In the genomic region with DNA sequence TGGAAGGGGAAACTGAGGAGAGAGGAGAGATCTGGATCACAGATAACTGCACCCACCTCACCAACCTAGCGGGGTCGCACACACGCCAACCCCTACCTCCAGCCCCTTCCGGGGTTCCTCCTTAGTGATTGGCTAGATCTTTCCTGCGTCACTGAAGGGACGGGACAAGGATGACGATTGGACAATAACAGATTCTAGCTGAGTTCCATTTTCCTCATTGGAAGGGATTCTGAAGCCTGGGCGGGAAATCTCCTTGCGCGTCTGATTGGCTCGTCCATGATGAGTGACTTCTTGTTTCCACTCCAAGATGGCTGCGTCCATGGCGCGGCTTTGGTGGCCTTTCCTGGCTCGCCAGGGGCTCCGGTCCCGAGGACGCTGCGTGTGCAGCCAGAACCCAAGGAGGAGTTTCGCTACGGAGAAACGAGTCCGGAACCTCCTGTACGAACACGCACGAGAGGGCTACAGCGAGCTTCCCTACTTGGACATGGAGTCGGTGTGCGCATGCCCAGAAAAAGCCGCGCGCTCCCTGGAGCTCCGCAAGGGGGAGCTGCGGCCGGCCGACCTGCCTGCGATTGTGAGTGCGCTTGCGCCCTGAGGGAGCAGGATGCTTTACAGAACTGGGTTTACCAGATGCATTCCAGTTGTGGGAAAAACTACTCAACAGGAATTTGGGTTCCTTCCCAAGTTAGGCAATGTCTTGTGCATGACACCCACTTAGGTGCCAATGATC, we compare ENCODE assay signal across 8 mouse cellular contexts. TPM values are rescaled to one million over a fixed set of nuclear protein-coding genes. Genes with fewer than 3 reads are reported as not detected.
DNase-seq lines count a peak whose midpoint lies in the region; ATAC-seq and TF ChIP-seq lines count a peak whose summit lies in the region.

A gene (minus strand): TSS at position 112 of the 730 bp plus-strand sequence.
A gene (plus strand): TSS at position 284 of the 730 bp plus-strand sequence.

- peak; percentile 23 for TF ChIP-seq RAD21 in MEL (IDR thresholded peaks at IDR 0.05; ENCODE audit: low read depth, low read length)

- H3K27me3 ChIP-seq in MEL (ENCODE audit: control insufficient read depth in 1 of 2, insufficient read depth in 2 of 2, low read length in 2 of 2) = no peaks in the 10 kb centered on the region
- H3K27me3 ChIP-seq in cerebellum, adult 2 months (ENCODE audit: control insufficient read depth, insufficient read depth, low read length) = no peaks in the 10 kb centered on the region
- no peaks in the 10 kb centered on the region for H3K27me3 ChIP-seq in forebrain, postnatal 0 days (ENCODE audit: insufficient read depth, low read length)
- no peaks in the 10 kb centered on the region for H3K27me3 ChIP-seq in lung, embryonic 15.5 days

- TF ChIP-seq EP300 in MEL (IDR thresholded peaks at IDR 0.05; ENCODE audit: low read depth in 1 of 2, low read length in 2 of 2) = no peak

- H3K9ac ChIP-seq in MEL (ENCODE audit: control insufficient read depth, low read depth, low read length, poor library complexity, severe bottlenecking) = peak within 1 kb of the TSS; percentile 89
- peak within 1 kb of the TSS; percentile 72 for H3K9ac ChIP-seq in forebrain, postnatal 0 days
- H3K9ac ChIP-seq in lung, embryonic 15.5 days = peak within 1 kb of the TSS; percentile 82

- whole genome bisulfite sequencing in cerebellum, adult 2 months = under 1% methylated on average over 39 of the region's 39 CpGs
- 1% methylated on average over 39 of the region's 39 CpGs for WGBS in forebrain, postnatal 0 days
- under 1% methylated on average over 39 of the region's 39 CpGs for WGBS in lung, embryonic 15.5 days

- peaks cover 5% of the 10 kb centered on the region; the same call in 1 of the 2 replicates for H3K79me2 ChIP-seq in MEL (ENCODE audit: control insufficient read depth, insufficient read depth, low read length, poor library complexity)

- H3K27ac ChIP-seq in MEL (ENCODE audit: control insufficient read depth, low read depth, low read length) = peak within 1 kb of the TSS; percentile 82
- peak within 1 kb of the TSS; percentile 76 for H3K27ac ChIP-seq in cerebellum, adult 2 months (ENCODE audit: insufficient read depth, low read length)
- peak within 1 kb of the TSS; percentile 82 for H3K27ac ChIP-seq in forebrain, postnatal 0 days (ENCODE audit: low read depth, low read length)
- H3K27ac ChIP-seq in lung, embryonic 15.5 days = peak within 1 kb of the TSS; percentile 92

- H3K4me1 ChIP-seq in MEL (ENCODE audit: control insufficient read depth in 1 of 2, insufficient read depth in 2 of 2, low read length in 2 of 2) = peaks cover 0 to 4% of the 10 kb centered on the region in 2 experiments; a peak in 1 of 4 replicates
- H3K4me1 ChIP-seq in cerebellum, adult 2 months (ENCODE audit: control insufficient read depth, insufficient read depth, low read length) = peaks cover 11% of the 10 kb centered on the region
- H3K4me1 ChIP-seq in forebrain, postnatal 0 days (ENCODE audit: insufficient read depth) = peaks cover 8% of the 10 kb centered on the region
- H3K4me1 ChIP-seq in lung, embryonic 15.5 days = peaks cover 17% of the 10 kb centered on the region

- peak; percentile 99 for DNase-seq in MEL (ENCODE audit: low read depth, low spot score)
- DNase-seq in cerebellum, adult 2 months = peak; percentile 98
- peak; percentile 99 for DNase-seq in forebrain, postnatal 0 days
- DNase-seq in heart, postnatal 4 days = peak; percentile 95
- DNase-seq in layer of hippocampus, adult 8-10 months (ENCODE audit: low spot score in 2 of 2) = peak; percentile 98
- peak; percentile 93 for DNase-seq in ovary, adult 18-20 months (ENCODE audit: low spot score)
- DNase-seq in thymus, postnatal 0 days (ENCODE audit: low spot score) = peak; percentile 98

- ATAC-seq in forebrain, postnatal 0 days = peak; percentile 99
- peak; percentile 98 for ATAC-seq in lung, embryonic 15.5 days (ENCODE audit: borderline replicate concordance, extremely low read depth, low FRiP score, low TSS enrichment)

- peak within 1 kb of the TSS; percentile 87 for H3K4me2 ChIP-seq in forebrain, postnatal 0 days (ENCODE audit: low read depth)
- H3K4me2 ChIP-seq in lung, embryonic 15.5 days = peak within 1 kb of the TSS; percentile 77

- peak; percentile 68 to 90 (median 80) for TF ChIP-seq CTCF in MEL (IDR thresholded peaks at IDR 0.05 in 2 of 3, conservative IDR thresholded peaks at IDR 0.05 in 1 of 3; ENCODE audit: control insufficient read depth in 1 of 3, insufficient read depth in 1 of 3, low read depth in 2 of 3, low read length in 3 of 3, poor library complexity in 1 of 3, severe bottlenecking in 1 of 3)
- TF ChIP-seq CTCF in cerebellum, adult 2 months (IDR thresholded peaks at IDR 0.05; ENCODE audit: borderline replicate concordance, insufficient read depth, low read depth, low read length) = peak; percentile 76
- peak; percentile 89 for TF ChIP-seq CTCF in forebrain, postnatal 0 days (IDR thresholded peaks at IDR 0.05; ENCODE audit: low read depth)

- peak; percentile 73 to 96 for TF ChIP-seq POLR2A in MEL (IDR thresholded peaks at IDR 0.05; ENCODE audit: control insufficient read depth in 1 of 2, insufficient read depth in 1 of 2, low read depth in 1 of 2, low read length in 2 of 2, poor library complexity in 1 of 2)
- TF ChIP-seq POLR2A in cerebellum, adult 2 months (IDR thresholded peaks at IDR 0.05; ENCODE audit: borderline replicate concordance, insufficient read depth, low read length) = peak; percentile 98

- peak within 1 kb of the TSS; percentile 69 to 86 for H3K4me3 ChIP-seq in MEL (ENCODE audit: control insufficient read depth in 1 of 2, insufficient read depth in 1 of 2, low read depth in 2 of 2, low read length in 2 of 2)
- peak within 1 kb of the TSS; percentile 91 for H3K4me3 ChIP-seq in cerebellum, adult 2 months (replicated peaks; ENCODE audit: insufficient read depth, low read depth, low read length)
- H3K4me3 ChIP-seq in forebrain, postnatal 0 days (ENCODE audit: low read depth, low read length) = peak within 1 kb of the TSS; percentile 61
- peak within 1 kb of the TSS; percentile 79 for H3K4me3 ChIP-seq in lung, embryonic 15.5 days

- H3K9me3 ChIP-seq in MEL (replicated peaks; ENCODE audit: insufficient read depth, low read length) = no peaks in the 10 kb centered on the region
- no peaks in the 10 kb centered on the region for H3K9me3 ChIP-seq in forebrain, postnatal 0 days (ENCODE audit: low read length)
- H3K9me3 ChIP-seq in lung, embryonic 15.5 days = no peaks in the 10 kb centered on the region

- no peaks in the 10 kb centered on the region for H3K36me3 ChIP-seq in MEL (ENCODE audit: control insufficient read depth in 1 of 2, insufficient read depth in 2 of 2, low read length in 2 of 2)
- H3K36me3 ChIP-seq in forebrain, postnatal 0 days (ENCODE audit: insufficient read depth) = no peaks in the 10 kb centered on the region; the same call in none of the 2 replicates
- peaks cover 35% of the 10 kb centered on the region for H3K36me3 ChIP-seq in lung, embryonic 15.5 days

TF ChIP-seq in MEL, 35 proteins besides CTCF, POLR2A, EP300 and RAD21 (continues in another document):
- TF ChIP-seq USF2 (IDR thresholded peaks at IDR 0.05; ENCODE audit: borderline replicate concordance in 1 of 2, insufficient read depth in 1 of 2, low read depth in 1 of 2, low read length in 2 of 2) (no peak), E2F4 (IDR thresholded peaks at IDR 0.05; ENCODE audit: borderline replicate concordance, low read depth, low read length) (peak; percentile 95), RCOR1 (IDR thresholded peaks at IDR 0.05; ENCODE audit: low read depth, low read length) (no peak), MAZ (IDR thresholded peaks at IDR 0.05; ENCODE audit: low read depth, low read length) (no peak), TBP (IDR thresholded peaks at IDR 0.05; ENCODE audit: low read depth, low read length) (peak; percentile 74), ZC3H11A (IDR thresholded peaks at IDR 0.05; ENCODE audit: low read depth, low read length) (no peak), SIN3A (IDR thresholded peaks at IDR 0.05; ENCODE audit: low read length) (peak; percentile 57; the same call in 1 of the 2 replicates), NELFE (IDR thresholded peaks at IDR 0.05; ENCODE audit: low read depth, low read length) (peak; percentile 90), MYB (IDR thresholded peaks at IDR 0.05; ENCODE audit: low read depth, low read length) (no peak), MYC (IDR thresholded peaks at IDR 0.05; ENCODE audit: low read depth, low read length) (peak; percentile 73; the same call in 1 of the 2 replicates), POLR2AphosphoS2 (IDR thresholded peaks at IDR 0.05; ENCODE audit: low read length) (peak; percentile 81), CHD2 (IDR thresholded peaks at IDR 0.05; ENCODE audit: low read length) (peak; percentile 67; the same call in 1 of the 2 replicates), ELF1 (IDR thresholded peaks at IDR 0.05; ENCODE audit: low read depth, low read length) (peak; percentile 92), GATA1 (IDR thresholded peaks at IDR 0.05; ENCODE audit: low read depth, low read length) (peak; percentile 89)

RNA-seq across cellular contexts. Expression of the first gene that starts in this region (rescaled TPM):
- total RNA-seq in MEL (2012; rRNA removed) = 137 and 141 TPM in 2 replicates
- polyA plus RNA-seq in MEL (2012; ENCODE audit: insufficient read depth in 1 of 2, insufficient read length in 2 of 2, low read depth in 1 of 2, low replicate concordance in 2 of 2, missing spikeins in 1 of 2) = 100 to 1,000 TPM in 1 of 2 experiments, not detected in 1; 126 TPM
- 101 and 113 TPM in 2 replicates for polyA plus RNA-seq in cerebellum, adult 2 months (2012; rRNA removed)
- 48.6 and 78.0 TPM in 2 replicates for total RNA-seq in forebrain, postnatal 0 days (2014; rRNA removed)
- 101 and 119 TPM in 2 replicates for polyA plus RNA-seq in forebrain, postnatal 0 days (2015; fragmentation: Nextera tagmentation; extraction: Ambion mirVana)
- 10 to 100 TPM; 44.5 to 45.9 TPM for total RNA-seq in heart, postnatal 4 days (2021)
- 10 to 100 TPM; 51.7 to 65.6 (median 53.9) TPM for total RNA-seq in layer of hippocampus, adult 8-10 months (2022)
- 116 and 124 TPM in 2 replicates for polyA plus RNA-seq in lung, embryonic 15.5 days (2015; fragmentation: Nextera tagmentation; extraction: Ambion mirVana)
- 169 and 190 TPM in 2 replicates for polyA plus RNA-seq in thymus, postnatal 0 days (2015; fragmentation: Nextera tagmentation; extraction: Ambion mirVana)

RNA-seq across cellular contexts. Expression of the second gene that starts in this region (rescaled TPM):
- total RNA-seq in MEL (2012; rRNA removed) = 19.2 and 21.3 TPM in 2 replicates
- polyA plus RNA-seq in MEL (2012; ENCODE audit: insufficient read depth in 1 of 2, insufficient read length in 2 of 2, low read depth in 1 of 2, low replicate concordance in 2 of 2, missing spikeins in 1 of 2) = 10 to 100 TPM in 1 of 2 experiments, not detected in 1; 51.4 TPM
- polyA plus RNA-seq in cerebellum, adult 2 months (2012; rRNA removed) = 21.5 and 23.8 TPM in 2 replicates
- 12.6 and 15.1 TPM in 2 replicates for total RNA-seq in forebrain, postnatal 0 days (2014; rRNA removed)
- 14.3 and 16.1 TPM in 2 replicates for polyA plus RNA-seq in forebrain, postnatal 0 days (2015; fragmentation: Nextera tagmentation; extraction: Ambion mirVana)
- 10 to 100 TPM; 19.3 to 19.9 TPM for total RNA-seq in heart, postnatal 4 days (2021)
- 10 to 100 TPM; 11.2 to 13.9 (median 12.0) TPM for total RNA-seq in layer of hippocampus, adult 8-10 months (2022)
- 27.2 and 27.7 TPM in 2 replicates for polyA plus RNA-seq in lung, embryonic 15.5 days (2015; fragmentation: Nextera tagmentation; extraction: Ambion mirVana)
- 22.5 and 25.3 TPM in 2 replicates for polyA plus RNA-seq in thymus, postnatal 0 days (2015; fragmentation: Nextera tagmentation; extraction: Ambion mirVana)

Comparison
In these comparisons a context has a peak if more than half of its experiments do, and no peak if none do; other contexts are left out.
1. Peak in every context shown above with its lines: DNase-seq, ATAC-seq, H3K4me3 ChIP-seq and H3K27ac ChIP-seq.